Mouse (Mus musculus): ENCODE results near the gene Chrd. TPM values are rescaled to one million over a fixed set of nuclear protein-coding genes. Genes with fewer than 3 reads are reported as not detected.

Chrd gene
- total and polyA plus RNA-seq, 3 experiments: 9.1 to 43.5 (median 19.3) TPM

- no peak for DNase-seq
These were observed 22.1 kb upstream of the Chrd start for GRCm38 (mm10) chr16:20710810-20711209.

- DNase-seq: no peak
These were observed 20.7 kb upstream of the Chrd start for GRCm38 (mm10) chr16:20712190-20712589.

GRCm38 (mm10) chr16:20712889-20713288 is 20.0 kb upstream of the Chrd start:
- no peak for DNase-seq

GRCm38 (mm10) chr16:20714307-20715080 is 18.4 kb upstream of the Chrd start:
- DNase-seq: no peak

GRCm38 (mm10) chr16:20715161-20715560 is 17.8 kb upstream of the Chrd start:
- no peak for DNase-seq

- no peak for DNase-seq
These were observed 17.4 kb upstream of the Chrd start for GRCm38 (mm10) chr16:20715566-20715965.

- peak; percentile 93 for DNase-seq
These were observed 16.7 kb upstream of the Chrd start for GRCm38 (mm10) chr16:20715976-20716840.

GRCm38 (mm10) chr16:20716841-20717180 is 16.1 kb upstream of the Chrd start:
- no peak for DNase-seq

- peak; percentile 99 for DNase-seq
These were observed 15.5 kb upstream of the Chrd start, which contains the start of the genes Polr2h and Clcn2 for GRCm38 (mm10) chr16:20717181-20717977. Gene Polr2h (plus strand): TSS chr16:20717665. Gene Clcn2 (minus strand): TSS chr16:20717746.

- no peak for DNase-seq
These were observed 14.8 kb upstream of the Chrd start for GRCm38 (mm10) chr16:20717978-20718670.

GRCm38 (mm10) chr16:20721808-20722207 is 11.1 kb upstream of the Chrd start:
- DNase-seq: peak; percentile 73

GRCm38 (mm10) chr16:20722736-20723135 is 10.2 kb upstream of the Chrd start:
- no peak for DNase-seq

- no peak for DNase-seq
These were observed 9.7 kb upstream of the Chrd start for GRCm38 (mm10) chr16:20723247-20723646.

GRCm38 (mm10) chr16:20724338-20724748 is 8.6 kb upstream of the Chrd start:
- peak; percentile 84 for DNase-seq

- DNase-seq: no peak
These were observed 7.6 kb upstream of the Chrd start for GRCm38 (mm10) chr16:20725321-20725720.

- DNase-seq: no peak
These were observed 7.2 kb upstream of the Chrd start for GRCm38 (mm10) chr16:20725750-20726149.

GRCm38 (mm10) chr16:20726384-20726783 is 6.5 kb upstream of the Chrd start:
- no peak for DNase-seq

- DNase-seq: no peak
These were observed 2.6 kb upstream of the Chrd start for GRCm38 (mm10) chr16:20730293-20730711.

- DNase-seq: no peak
These were observed 1.2 kb upstream of the Chrd start for GRCm38 (mm10) chr16:20731688-20732087.

- DNase-seq: no peak
These were observed 539 bp upstream of the Chrd start for GRCm38 (mm10) chr16:20732251-20732924.

All from adrenal gland, adult 2 months (tissue).